Mouse (Mus musculus) 3134 (cell line): ENCODE measurements around the gene Akr1c19.
"Not testable (repeated sequence)": the region's sequence is repeated elsewhere in the genome, so short reads cannot be mapped to it uniquely, and the experiment has no call there.

ENCODE experiments used
- DNase-seq: peaks from one replicate; pipeline ENCODE4 v3.0.0-alpha.2; 2011; ENCODE audit warnings: low spot score; ENCODE audit not compliant: insufficient read length; ENCODE audit errors: extremely low read depth

Gene Akr1c19

DNA sequence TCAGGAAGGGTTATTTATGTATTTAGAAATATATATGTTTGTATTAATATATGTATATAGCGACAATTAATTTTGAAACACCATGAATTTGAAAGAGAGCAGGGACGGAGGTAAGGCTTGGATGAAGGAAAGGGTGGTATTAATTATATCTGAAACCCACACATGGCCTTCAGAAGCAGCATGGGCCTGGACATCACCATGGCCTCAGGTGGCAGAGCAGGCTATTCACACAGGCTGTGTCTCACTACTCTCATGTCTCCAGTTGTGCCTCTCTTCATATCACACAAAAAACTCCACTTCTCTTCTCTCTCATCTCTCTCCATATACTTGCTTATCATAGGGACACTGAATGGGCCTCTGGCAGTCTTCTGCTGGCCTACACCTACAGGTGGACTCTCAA lies 37.0 kb downstream of the Akr1c19 start:
- DNase-seq: not testable (repeated sequence)

DNA sequence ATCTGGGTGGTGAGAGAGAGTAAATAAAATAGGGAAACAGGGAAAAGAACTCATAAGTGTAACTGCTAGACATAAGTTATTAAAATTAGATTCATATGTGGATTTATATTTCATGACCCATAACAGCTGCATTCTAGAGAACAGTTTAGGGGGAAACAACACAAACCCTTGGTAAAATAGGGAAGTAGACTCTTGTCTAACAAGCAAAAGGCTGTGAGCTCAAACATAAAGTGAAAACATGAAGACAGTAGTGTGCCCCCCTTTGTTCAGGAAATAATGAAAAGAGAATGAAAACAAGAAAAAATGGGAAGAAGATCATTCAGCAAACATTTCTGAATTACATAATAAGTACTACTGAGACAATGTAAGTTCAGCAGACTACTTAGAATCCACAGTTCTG lies 42.4 kb downstream of the Akr1c19 start:
- DNase-seq: no peak

DNA sequence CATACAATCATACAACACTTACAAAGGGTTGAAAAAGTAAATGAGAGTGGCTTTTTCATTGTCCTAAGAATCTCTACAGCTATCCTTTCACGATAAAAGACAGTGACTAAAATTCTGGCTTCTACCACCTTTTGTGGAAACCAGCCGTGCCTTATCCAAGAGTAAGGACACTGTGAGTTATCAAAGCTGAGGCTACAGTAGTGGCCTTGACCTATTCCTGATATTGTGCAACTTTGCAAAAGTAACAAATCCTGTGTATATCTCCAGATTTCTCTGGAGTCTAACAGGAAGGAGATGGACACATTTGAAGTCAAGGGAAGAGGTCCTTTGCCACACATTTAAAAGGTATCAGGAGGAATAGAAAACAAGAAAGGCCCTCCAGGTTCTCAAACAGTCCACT lies 49.0 kb downstream of the Akr1c19 start:
- no peak for DNase-seq

DNA sequence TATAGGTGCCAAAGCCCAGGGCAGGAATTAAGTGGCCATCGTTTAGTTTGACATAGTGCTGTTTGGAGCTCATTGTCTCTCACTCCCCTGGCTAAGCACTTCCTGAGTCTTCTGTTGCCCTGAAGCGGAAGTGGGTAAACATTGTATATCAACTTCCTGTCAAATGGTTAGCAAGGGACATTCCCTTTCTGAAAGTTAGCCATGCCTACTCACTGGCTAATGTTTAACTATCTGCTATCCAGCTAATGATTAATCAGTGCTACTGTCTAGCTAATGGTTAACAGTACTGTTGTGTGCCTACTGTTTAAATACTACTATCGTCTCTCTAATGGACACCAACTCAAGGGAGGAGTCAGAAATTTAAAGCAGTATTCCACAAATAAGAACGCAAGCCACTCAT lies 50.8 kb downstream of the Akr1c19 start, which contains the start of gene Akr1c12:
Gene Akr1c12, minus strand, starts transcription at position 150 of the 400 bp plus-strand sequence.
- no peak for DNase-seq

GRCm38 (mm10) chr13:4281471-4282412 lies 53.2 kb downstream of the Akr1c19 start:
- no peak for DNase-seq

DNA sequence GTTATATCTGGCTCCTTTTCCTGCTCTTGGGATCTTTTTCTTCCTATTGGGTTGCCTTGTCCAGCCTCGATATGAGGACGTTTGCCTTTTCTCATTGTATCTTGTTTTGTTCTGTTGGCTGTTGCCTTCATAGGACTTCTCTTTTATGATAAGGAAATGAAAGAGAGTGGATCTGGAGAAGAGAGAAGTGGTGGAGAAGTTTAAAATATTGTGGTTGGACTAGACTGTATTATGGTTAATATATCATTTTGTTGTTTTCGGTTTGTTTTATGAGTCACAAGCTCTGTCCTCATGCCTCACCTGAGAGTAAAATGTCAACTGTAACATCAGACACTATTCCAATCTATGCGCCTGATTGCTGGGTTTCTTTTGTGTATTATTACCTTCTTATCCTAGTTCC lies 68.5 kb downstream of the Akr1c19 start:
- DNase-seq: no peak
